Mouse (Mus musculus) kidney, adult 2 months (tissue): ENCODE measurements around the gene Id1.

Source experiments
- CTCF ChIP-seq: fragments of 200-500 bp; conservative IDR thresholded peaks from 2 replicates; pipeline ENCODE4 v1.5.1; 2011; ENCODE audit warnings: low read depth, mild to moderate bottlenecking, control low read depth, low read length, moderate library complexity, mixed read lengths; ENCODE audit not compliant: insufficient read depth, insufficient read length
- POLR2A ChIP-seq: fragments of 200-500 bp; IDR thresholded peaks from one replicate; pipeline ENCODE4 v1.6.1; 2011; ENCODE audit warnings: low read depth, low read length, control low read depth

DNA sequence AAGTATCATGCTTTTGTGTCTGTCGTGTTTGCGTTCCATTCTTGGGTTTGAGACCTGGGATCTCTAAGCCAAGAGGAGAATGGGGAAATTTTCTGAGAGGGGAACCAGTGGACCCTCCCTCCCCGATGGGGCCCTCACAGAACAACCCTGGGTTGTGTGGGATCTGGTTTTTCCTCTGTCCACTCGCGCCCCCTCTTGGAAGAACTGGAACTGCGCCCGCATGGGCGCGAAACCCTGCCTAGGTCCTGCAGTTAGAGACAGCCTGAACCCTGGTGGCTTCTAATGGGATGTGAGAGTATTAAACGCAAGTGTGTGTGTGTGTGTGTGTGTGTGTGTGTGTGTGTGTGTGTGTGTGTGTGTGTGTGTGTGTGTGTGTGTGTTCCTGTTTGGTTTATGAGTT is 6.4 kb downstream of the Id1 start:
- TF ChIP-seq POLR2A: no peak
- TF ChIP-seq CTCF: peak; percentile 69
